Mouse (Mus musculus) stomach, postnatal 0 days (tissue): ENCODE measurements around the gene Sema7a.

ENCODE experiments used
- CTCF ChIP-seq: IDR thresholded peaks from 2 replicates; pipeline ENCODE4 v1.5.1; 2016; ENCODE audit warnings: antibody characterized with exemption, low read depth, mild to moderate bottlenecking, moderate library complexity
- EP300 ChIP-seq: optimal IDR thresholded peaks from 2 replicates; pipeline ENCODE3; 2016; ENCODE audit warnings: antibody characterized with exemption

- no peak for TF ChIP-seq EP300
- no peak for TF ChIP-seq CTCF
Observed at GRCm38 (mm10) chr9:57904250-57904644, 35.7 kb upstream of the Sema7a start.
